Mouse (Mus musculus): ENCODE results near the gene Polh.

Gene Polh

GRCm38 (mm10) chr17:46168768-46169167 is 33.7 kb downstream of the Polh start:
- no peak for DNase-seq (ENCODE audit: inconsistent age in 2 of 2, low spot score in 1 of 2)

DNA sequence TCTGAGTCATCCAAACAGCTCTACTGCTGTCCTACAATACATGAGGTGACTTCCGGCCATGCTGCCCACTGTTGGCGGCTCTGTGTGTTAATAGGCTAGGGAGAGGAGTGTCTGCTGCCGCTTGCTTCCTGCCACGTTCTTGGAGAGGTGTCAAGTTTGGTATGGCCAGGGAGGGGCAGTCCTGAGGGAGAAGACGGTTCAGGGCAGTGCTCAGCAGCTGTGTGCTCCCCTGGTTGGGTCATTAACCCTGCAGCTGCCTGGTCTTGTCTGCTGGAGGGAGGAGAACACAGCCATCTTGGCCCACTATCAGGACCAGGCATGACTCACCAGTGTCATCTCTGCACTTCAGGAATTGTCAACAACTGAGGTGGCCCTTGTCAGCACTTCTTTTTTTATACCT is 34.1 kb downstream of the Polh start:
- peak; percentile 30 to 56 for DNase-seq (ENCODE audit: inconsistent age in 2 of 2, low spot score in 1 of 2)

- peak; percentile 57 to 84 for DNase-seq (ENCODE audit: inconsistent age in 2 of 2, low spot score in 1 of 2)
These were observed 35.4 kb downstream of the Polh start for GRCm38 (mm10) chr17:46167014-46167413.

- DNase-seq (ENCODE audit: inconsistent age in 2 of 2, low spot score in 1 of 2): no peak
These were observed 36.2 kb downstream of the Polh start for GRCm38 (mm10) chr17:46166270-46166669.

DNA sequence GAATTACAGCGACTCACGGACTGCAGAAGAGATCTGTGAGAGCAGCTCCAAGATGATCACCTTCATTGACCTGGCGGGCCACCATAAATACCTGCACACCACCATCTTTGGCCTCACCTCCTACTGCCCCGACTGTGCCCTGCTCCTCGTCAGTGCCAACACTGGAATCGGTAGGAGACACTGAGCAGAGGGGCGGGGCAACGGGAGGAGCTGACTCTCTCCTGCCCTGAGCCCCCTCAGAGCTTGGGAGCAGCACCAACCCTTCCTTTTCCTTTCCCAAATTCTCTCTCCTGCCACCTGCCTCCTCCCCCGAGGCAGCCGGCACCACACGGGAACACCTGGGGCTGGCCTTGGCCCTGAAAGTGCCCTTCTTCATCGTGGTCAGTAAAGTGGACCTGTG is 37.0 kb downstream of the Polh start:
- no peak for DNase-seq (ENCODE audit: inconsistent age in 2 of 2, low spot score in 1 of 2)

GRCm38 (mm10) chr17:46164791-46165190 is 37.7 kb downstream of the Polh start:
- no peak for DNase-seq (ENCODE audit: inconsistent age in 2 of 2, low spot score in 1 of 2)

- DNase-seq (ENCODE audit: inconsistent age in 2 of 2, low spot score in 1 of 2): no peak
These were observed 38.1 kb downstream of the Polh start for GRCm38 (mm10) chr17:46164301-46164700.

DNA sequence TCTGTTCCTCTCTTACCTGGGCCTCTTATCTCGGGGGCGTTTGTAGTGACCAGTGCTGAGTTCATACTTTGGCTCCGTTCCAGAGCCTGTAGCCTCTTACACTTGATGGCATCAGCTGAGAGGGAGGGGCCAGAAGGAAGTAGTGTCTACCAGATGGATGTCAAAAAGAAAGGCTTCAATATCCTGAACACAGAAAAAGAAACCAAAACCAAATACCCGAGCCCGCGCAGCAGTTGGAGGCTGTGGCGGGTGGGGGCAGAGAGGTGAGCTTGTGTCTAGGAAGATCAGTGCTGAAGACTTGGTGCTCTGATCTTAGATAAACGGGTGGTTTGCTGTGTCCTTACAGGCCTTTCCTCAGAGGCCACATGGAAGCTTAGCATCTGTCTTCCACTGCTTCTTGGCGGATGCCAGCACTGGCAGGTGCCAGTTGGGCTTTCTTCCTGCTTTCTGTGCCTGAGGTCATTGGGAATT is 39.5 kb downstream of the Polh start:
- DNase-seq (ENCODE audit: inconsistent age in 2 of 2, low spot score in 1 of 2): peak; percentile 51 to 80

GRCm38 (mm10) chr17:46162551-46162950 is 39.9 kb downstream of the Polh start:
- DNase-seq (ENCODE audit: inconsistent age in 2 of 2, low spot score in 1 of 2): no peak

GRCm38 (mm10) chr17:46161710-46162109 is 40.7 kb downstream of the Polh start:
- DNase-seq (ENCODE audit: inconsistent age in 2 of 2, low spot score in 1 of 2): no peak

GRCm38 (mm10) chr17:46161179-46161578 is 41.3 kb downstream of the Polh start:
- no peak for DNase-seq (ENCODE audit: inconsistent age in 2 of 2, low spot score in 1 of 2)

DNA sequence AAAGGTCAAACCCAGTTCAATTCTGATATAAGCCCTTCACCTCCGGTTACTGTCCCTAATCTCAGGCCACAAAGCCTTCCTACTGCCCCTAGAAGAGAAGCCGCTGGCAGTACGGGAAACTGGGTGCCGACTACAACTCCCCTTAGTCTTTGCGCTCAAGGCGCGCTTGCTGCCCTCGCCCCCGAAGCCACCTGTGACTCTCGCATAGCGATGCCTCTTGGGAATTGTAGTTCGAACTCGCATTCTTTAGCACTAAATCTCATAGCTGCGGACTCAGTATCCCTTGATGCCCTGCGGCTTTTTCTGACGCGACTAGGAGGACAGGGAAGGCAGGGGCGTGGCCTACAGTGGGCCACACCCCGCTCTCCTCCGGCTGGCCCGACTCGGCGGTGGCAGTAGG is 41.8 kb downstream of the Polh start, which contains the start of gene Gtpbp2:
Gene Gtpbp2 (plus strand): TSS at position 347 of the 400 bp plus-strand sequence.
- DNase-seq (ENCODE audit: inconsistent age in 2 of 2, low spot score in 1 of 2): peak; percentile 97 to 98

DNA sequence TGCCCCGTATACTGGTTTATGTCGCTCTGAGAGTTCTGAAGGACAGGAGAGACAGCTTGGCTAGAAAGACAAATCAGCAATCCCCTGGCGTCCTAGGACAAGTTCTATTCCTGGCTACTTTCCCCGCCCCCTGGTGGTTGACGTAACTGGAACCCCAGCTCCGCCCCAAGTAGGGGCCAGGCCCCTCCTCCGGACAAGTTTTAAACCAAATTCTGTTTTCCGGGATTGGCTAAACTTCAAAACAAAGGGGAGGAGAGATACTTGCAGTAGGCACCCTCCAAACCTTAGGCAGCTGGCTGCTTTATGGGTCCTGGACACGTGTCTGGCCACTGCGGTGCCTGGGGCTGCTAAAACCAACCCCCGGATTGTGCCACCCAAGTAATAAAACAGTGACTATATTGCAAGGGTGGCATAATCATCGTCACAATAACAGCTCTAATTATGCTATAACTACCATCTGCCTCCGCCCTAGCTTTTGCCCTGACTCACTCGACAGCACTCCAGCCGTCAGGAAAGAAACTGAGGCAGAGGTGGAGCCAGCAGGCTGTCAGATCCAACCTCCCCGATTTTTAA is 42.3 kb downstream of the Polh start:
- DNase-seq (ENCODE audit: inconsistent age in 2 of 2, low spot score in 1 of 2): peak; percentile 96 to 99

DNA sequence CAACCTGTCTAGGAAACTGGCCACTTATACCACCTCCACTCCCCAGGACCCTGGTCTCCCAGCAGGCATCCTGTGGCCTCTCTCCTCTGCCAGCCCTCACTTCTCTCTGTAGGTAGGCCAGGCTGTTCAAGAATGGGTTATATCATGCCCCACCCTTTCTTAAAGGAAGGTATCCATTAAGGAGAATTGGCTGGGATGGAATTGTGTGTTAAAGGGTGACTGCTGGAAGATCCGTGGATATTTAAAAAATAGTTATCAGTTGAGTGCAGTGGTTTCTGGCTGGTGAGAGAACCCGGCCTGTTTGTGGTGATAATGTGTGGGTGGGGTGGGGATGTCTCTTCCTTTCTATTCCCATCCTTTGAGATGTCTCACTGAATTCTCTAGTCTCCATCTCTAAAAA is 43.2 kb downstream of the Polh start:
- DNase-seq (ENCODE audit: inconsistent age in 2 of 2, low spot score in 1 of 2): peak in 1 of 2 experiments; percentile 52

DNA sequence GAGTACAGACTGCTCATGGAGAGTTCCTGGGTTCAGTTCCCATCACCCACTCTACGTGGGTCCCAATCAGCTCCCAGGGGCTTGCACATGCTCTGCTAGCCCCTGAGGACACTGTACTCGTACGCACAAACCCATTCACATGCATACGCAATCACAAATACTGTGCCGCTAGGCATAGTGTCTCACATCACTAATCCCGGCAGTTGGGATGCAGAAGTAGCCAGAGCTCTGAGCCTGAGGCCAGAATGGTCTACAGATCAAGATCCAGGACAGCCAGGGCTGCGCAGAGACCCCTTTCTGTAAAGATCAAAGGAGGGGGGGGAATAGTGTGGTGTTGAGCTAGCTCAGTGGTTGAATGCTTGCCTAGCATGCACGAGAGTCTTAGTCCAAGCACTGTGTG is 45.3 kb downstream of the Polh start:
- DNase-seq (ENCODE audit: inconsistent age in 2 of 2, low spot score in 1 of 2): no peak

DNA sequence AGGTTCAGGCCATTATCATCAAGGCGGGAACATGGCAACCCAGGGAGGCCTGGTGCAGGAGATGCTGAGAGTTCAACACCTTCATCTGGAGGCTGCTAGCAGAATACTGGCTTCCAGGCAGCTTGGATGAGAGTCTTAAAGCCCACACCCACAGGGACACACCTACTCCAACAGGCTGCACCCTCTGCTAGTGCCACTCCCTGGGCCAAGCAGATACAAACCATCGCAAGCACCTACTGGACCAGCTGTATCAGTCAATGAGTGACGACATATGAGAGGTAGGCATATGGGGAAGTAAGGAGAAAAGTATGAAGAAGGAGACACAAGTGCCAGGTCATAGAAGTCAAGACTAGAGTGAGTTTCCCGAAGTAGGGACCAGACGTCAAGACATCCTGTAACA is 45.8 kb downstream of the Polh start:
- DNase-seq (ENCODE audit: inconsistent age in 2 of 2, low spot score in 1 of 2): no peak

DNA sequence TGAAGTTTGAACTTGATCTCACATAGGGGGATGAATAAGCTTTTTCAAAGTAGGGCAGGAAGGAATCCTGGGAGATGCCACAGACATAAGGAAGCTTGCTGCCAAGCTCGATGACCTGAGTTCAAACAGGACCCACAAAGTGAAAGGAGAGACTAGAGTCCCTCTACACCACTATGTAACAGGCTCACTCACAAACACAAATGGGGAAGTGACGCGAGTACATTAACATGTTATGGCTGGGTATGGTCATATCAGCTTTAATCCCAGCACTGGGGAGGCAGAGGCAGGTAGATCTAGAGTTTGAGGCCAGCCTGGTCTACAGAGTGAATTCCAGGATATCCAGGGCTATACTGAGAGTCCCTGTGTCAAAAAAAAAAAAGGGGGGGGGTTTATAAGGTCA is 48.1 kb downstream of the Polh start:
- DNase-seq (ENCODE audit: inconsistent age in 2 of 2, low spot score in 1 of 2): no peak

GRCm38 (mm10) chr17:46152847-46153782 is 49.3 kb downstream of the Polh start, which contains the start of gene Mad2l1bp:
TSS of gene Mad2l1bp (minus strand) at chr17:46153553.
- DNase-seq (ENCODE audit: inconsistent age in 2 of 2, low spot score in 1 of 2): peak; percentile 91 to 96

DNA sequence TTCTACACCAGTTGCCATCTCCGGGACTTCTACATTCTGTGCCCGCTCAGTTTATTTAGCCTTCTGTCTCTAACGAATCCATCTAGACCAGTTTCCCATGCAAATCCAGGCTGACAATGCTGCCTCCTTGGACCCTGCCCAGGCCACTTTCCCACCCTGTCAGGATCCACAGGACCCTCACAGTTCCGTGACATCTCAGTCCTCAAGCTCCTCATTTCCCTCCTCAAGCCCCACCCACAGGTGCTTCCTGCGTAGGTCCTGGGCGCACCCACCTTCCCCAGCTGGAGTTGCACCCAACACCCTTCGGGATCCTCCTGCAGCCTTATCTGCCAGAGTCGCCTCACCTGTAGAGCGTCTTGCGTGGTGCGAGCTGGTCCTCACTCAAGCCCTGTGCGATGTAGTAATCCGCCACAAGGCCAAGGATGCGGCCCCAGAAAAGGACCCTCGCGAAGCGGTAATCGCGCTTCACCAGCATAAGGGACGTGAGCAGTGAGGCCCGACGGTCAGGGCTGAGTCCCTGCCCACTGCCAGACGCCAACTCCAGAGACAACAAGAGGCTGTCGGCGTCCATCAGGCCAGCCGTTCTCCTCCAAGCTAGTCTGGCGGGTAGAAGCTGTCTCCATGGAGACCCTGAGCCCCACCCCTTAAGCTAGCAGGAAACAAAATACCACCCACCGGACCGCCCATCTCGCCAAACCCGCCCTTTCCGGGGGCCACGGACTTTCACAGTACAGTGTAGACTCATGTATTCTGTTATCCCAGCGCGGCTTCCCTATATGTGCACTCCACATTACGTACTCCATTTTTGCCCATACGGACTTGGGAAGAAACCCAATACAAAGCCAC is 58.6 kb downstream of the Polh start, which contains the start of gene Rsph9:
Gene Rsph9 (minus strand): TSS at position 639 of the 846 bp plus-strand sequence.
- peak; percentile 91 to 96 for DNase-seq (ENCODE audit: inconsistent age in 2 of 2, low spot score in 1 of 2)

DNA sequence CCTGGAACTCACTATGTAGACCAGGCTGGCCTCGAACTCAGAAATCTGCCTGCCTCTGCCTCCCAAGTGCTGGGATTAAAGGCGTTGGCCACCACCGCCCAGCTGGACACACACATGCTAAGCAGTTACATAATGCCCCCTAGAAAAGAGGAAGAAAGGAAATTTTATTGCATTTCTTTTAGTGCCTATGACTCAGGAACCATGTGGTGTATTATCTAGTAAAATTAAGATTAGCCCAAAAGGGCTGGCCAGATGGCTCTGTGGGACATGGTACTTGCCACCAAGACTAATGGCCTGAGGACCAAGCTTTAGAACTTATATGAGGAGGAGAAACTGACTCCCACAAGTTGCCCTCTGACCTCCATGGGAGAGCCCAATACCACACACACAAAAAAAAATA is 62.6 kb downstream of the Polh start:
- no peak for DNase-seq (ENCODE audit: inconsistent age in 2 of 2, low spot score in 1 of 2)
